Mouse (Mus musculus) hindbrain, embryonic 14.5 days (tissue): ENCODE measurements around the gene Plpp7. TPM values are rescaled to one million over a fixed set of nuclear protein-coding genes. Genes with fewer than 3 reads are reported as not detected.

Source experiments
- ATAC-seq: fragments of 200-750 bp; cut with Nextera tagmentation; 2 replicates; pipeline ENCODE4 v1.8.0; 2017; ENCODE audit warnings: moderate number of reproducible peaks, mild to moderate bottlenecking, moderate TSS enrichment, moderate library complexity; ENCODE audit not compliant: low FRiP score
- DNase-seq: peaks from one replicate; pipeline ENCODE4 v3.0.0-alpha.2; 2015; ENCODE audit warnings: low spot score
- H3K27ac ChIP-seq: fragments of 300-500 bp; sonication (generic); 2 replicates; pipeline ENCODE4 v1.5.1; 2014; ENCODE audit warnings: mild to moderate bottlenecking, moderate library complexity
- H3K27me3 ChIP-seq: fragments of 300-500 bp; sonication (generic); 2 replicates; pipeline ENCODE4 v1.6.1; 2014; ENCODE audit warnings: mild to moderate bottlenecking, low read length, mixed read lengths; ENCODE audit not compliant: control insufficient read depth, insufficient read depth
- H3K36me3 ChIP-seq: fragments of 300-500 bp; sonication (generic); replicated peaks from 2 replicates; pipeline ENCODE4 v1.6.1; 2014; ENCODE audit not compliant: control insufficient read depth, insufficient read depth
- H3K4me1 ChIP-seq: fragments of 300-500 bp; sonication (generic); replicated peaks from 2 replicates; pipeline ENCODE4 v1.6.1; 2014; ENCODE audit warnings: antibody characterized with exemption, low read length, mixed read lengths; ENCODE audit not compliant: control insufficient read depth, insufficient read depth
- H3K4me2 ChIP-seq: fragments of 300-500 bp; sonication (generic); replicated peaks from 2 replicates; pipeline ENCODE4 v1.6.1; 2014; ENCODE audit warnings: mild to moderate bottlenecking, moderate library complexity
- H3K4me3 ChIP-seq: fragments of 300-500 bp; sonication (generic); replicated peaks from 2 replicates; pipeline ENCODE4 v1.5.1; 2014; ENCODE audit warnings: mild to moderate bottlenecking, low read length
- H3K9ac ChIP-seq: fragments of 300-500 bp; sonication (generic); 2 replicates; pipeline ENCODE4 v1.6.1; 2014
- H3K9me3 ChIP-seq: fragments of 300-500 bp; sonication (generic); 2 replicates; pipeline ENCODE4 v1.6.1; 2016; ENCODE audit warnings: low read length; ENCODE audit not compliant: control insufficient read depth
- WGBS: fragments of 180-500 bp; shearing (Covaris S2); extraction: QIAGEN DNeasy Blood & Tissue Kit; methylation state at CpG from one replicate; pipeline ENCODE4 v1.1.7; 2014; 5-methylcytosine and 5-hydroxymethylcytosine counted together
- polyA plus RNA-seq: library from polyadenylated mRNA; unstranded; fragments of >200 nt; fragmentation: Nextera tagmentation; extraction: Ambion mirVana; gene quantifications from 2 replicates; pipeline ENCODE4 v1.2.1, GENCODE M21; 2014

The Plpp7 gene
- polyA plus RNA-seq, 1 experiment from 2014 or later, result 22.4 TPM

DNA sequence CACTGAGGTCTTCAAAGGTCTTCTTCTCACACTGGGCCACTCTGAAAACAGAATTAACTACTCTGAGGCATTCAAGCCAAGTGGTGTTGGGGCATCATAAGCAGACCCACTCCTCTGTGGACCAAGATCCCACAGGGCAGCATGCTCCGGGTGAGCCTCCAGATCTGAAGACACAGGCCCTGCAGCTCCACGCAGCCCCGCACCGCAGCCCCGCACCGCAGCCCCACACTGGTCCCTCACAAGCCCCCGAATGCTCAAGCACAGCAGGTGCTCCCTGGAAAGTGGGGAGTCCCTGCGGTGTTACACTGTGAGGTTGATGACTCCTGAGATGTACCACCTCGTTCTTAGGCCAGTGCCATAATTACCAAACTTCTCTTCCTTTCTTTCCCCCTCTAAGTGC is 37.1 kb upstream of the Plpp7 start:
- WGBS, result 75% methylated on average over 9 of the region's 9 CpGs
- ATAC-seq (no peak), DNase-seq (no peak)
- H3K9ac ChIP-seq, result no peak overlapping the region
- no peaks in the 10 kb centered on the region for H3K36me3 ChIP-seq
- H3K4me3 ChIP-seq, result no peak overlapping the region
- no peaks in the 10 kb centered on the region for H3K4me1 ChIP-seq
- no peak overlapping the region for H3K4me2 ChIP-seq
- no peak overlapping the region for H3K27ac ChIP-seq
- H3K9me3 ChIP-seq, result no peaks in the 10 kb centered on the region
- no peaks in the 10 kb centered on the region for H3K27me3 ChIP-seq

DNA sequence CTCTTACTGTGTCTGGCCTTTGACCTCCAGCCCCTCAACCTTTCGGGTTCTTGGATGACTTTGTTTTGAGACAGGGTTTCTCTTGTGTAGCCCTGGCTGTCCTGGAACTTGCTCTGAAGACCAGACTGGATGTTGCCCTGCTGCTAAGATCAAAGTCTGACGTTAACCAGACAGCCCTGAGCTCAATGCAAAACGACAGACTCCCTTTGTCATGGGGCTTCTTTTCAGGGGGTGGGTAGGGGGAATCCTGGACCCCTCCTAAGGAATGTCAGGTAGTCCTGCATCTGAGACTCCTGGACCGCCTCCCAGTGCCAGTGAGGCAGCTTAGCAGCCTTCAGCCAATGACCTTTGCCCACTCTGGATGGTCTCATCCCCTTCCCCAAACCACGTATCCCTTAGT is 36.6 kb upstream of the Plpp7 start:
- DNase-seq, result no peak
- no peak overlapping the region for H3K4me2 ChIP-seq
- no peaks in the 10 kb centered on the region for H3K9me3 ChIP-seq
- H3K36me3 ChIP-seq, result no peaks in the 10 kb centered on the region
- no peak overlapping the region for H3K27ac ChIP-seq
- no peak for ATAC-seq
- H3K4me1 ChIP-seq, result no peaks in the 10 kb centered on the region
- no peaks in the 10 kb centered on the region for H3K27me3 ChIP-seq
- no peak overlapping the region for H3K9ac ChIP-seq
- no peak overlapping the region for H3K4me3 ChIP-seq
- 41% methylated on average over 5 of the region's 5 CpGs for WGBS

DNA sequence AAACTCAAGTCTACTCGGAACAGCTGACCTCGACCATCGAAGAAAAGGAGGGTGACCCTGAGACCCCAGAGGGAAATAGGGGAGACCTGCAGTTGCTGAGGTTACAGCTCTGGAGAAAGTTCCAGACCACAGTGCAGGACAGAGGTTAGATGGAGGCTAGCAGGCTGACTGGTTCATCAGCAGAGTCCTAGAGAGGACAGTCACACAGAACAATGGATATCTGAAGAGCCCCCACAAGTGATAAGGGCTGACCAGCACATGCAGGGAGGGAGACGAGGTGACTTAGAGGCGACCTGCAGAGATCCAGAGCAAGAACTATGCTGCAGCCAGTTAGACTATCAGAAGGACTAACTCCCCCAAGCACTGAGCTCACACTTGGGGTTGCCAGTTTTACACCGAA is 35.7 kb upstream of the Plpp7 start:
- Histone ChIP-seq H3K9me3 (no peaks in the 10 kb centered on the region), H3K4me1 (no peaks in the 10 kb centered on the region), H3K36me3 (no peaks in the 10 kb centered on the region), H3K27ac (no peak overlapping the region), H3K4me3 (no peak overlapping the region), H3K4me2 (no peak overlapping the region), H3K27me3 (no peaks in the 10 kb centered on the region), H3K9ac (no peak overlapping the region)
- DNase-seq (no peak), ATAC-seq (no peak)
- 77% methylated on average over 6 of the region's 6 CpGs for WGBS

DNA sequence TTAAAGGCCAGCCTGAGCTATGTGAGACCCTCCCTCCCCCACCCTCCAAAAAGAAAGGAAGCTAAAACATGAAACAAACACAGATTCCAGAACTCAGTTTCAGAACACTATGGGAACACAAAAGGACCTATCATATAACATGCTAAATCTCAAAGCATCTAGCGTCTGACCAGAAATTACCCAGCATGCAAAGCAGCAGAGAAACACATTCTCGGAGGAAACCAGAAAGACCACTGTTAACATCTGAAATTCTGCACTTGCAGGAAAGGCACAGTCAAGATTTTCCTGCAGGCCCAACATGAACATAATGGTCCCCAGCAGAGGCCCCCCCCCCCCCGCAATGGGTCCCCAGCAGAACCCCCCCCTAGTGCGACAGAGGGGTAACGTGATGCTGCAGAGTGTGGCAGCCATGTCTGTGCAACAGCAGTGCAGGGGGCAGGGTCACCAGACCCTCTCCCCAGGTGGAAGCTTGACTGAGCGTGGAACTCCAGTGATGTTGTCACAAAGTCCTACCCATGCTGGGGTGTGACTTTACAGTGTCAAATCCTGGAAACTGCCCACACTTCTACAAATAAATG is 35.0 kb upstream of the Plpp7 start:
- WGBS, result 68% methylated on average over 6 of the region's 6 CpGs

DNA sequence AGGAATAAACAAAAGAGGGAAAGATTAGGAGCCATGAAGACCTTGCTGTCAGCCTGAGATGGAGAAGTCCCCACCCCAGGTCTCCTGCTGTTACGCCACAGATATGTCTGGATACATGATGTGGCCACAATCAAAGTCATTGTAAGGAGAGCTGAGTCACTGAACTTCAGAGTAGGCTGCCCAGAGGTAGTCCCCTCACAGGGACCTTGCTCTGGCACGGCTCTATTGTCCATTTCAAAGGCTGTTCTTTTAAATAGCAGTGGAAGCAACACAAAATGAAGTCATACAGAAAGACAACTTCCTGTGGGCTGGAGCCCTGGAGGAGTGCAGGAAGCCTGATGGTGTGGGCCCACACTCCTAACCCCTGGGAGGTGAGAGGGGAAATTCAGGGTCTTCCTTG is 34.1 kb upstream of the Plpp7 start:
- 64% methylated on average over 2 of the region's 2 CpGs for WGBS
- no peaks in the 10 kb centered on the region for H3K9me3 ChIP-seq
- H3K4me1 ChIP-seq, result no peaks in the 10 kb centered on the region
- no peak overlapping the region for H3K27ac ChIP-seq
- no peak overlapping the region for H3K9ac ChIP-seq
- H3K4me3 ChIP-seq, result no peak overlapping the region
- H3K36me3 ChIP-seq, result no peaks in the 10 kb centered on the region
- ATAC-seq (no peak), DNase-seq (no peak)
- H3K27me3 ChIP-seq, result no peaks in the 10 kb centered on the region
- no peak overlapping the region for H3K4me2 ChIP-seq

More for the DNA sequence above, 35.0 kb upstream of the Plpp7 start:
- DNase-seq (no peak), ATAC-seq (no peak)
- no peak overlapping the region for H3K9ac ChIP-seq
- no peaks in the 10 kb centered on the region for H3K27me3 ChIP-seq
- H3K9me3 ChIP-seq, result no peaks in the 10 kb centered on the region
- no peak overlapping the region for H3K27ac ChIP-seq
- H3K4me1 ChIP-seq, result no peaks in the 10 kb centered on the region
- no peak overlapping the region for H3K4me2 ChIP-seq
- H3K4me3 ChIP-seq, result no peak overlapping the region
- no peaks in the 10 kb centered on the region for H3K36me3 ChIP-seq

DNA sequence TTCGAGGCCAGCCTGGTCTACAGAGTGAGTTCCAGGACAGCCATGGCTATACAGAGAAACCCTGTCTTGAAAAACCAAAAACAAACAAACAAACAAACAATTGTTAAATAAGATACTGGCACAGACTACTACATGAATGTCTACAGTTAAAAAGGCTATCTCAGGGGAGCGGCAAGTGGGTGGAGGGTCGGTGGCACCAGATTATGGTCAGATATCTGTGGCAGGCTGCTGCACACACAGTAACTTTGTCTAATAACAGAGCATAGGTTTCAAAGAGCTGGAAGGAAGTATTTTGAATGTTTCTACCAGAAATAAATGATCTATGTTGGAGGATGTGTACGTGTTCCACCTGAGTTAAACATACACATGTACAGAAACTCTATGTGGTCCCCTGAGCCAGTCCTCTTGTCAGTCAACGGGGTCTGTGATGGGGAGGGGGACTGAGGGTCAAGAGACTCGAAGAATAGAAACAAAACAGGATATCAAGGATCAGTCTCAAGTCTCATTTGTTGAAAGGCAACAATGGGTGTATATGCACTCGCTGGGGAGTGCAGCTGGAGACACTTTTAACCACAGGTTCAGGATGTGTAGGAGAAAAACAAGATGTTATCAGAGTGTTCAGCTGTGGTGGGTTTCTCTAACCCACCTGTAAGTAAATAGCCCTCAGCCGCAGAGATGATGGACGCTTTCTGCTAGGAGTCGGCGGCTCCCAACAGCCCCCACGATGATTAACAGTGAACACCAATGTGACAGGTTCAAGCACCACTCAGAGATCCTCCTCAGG is 33.4 kb upstream of the Plpp7 start:
- Histone ChIP-seq H3K4me3 (no peak overlapping the region), H3K9me3 (no peaks in the 10 kb centered on the region), H3K27ac (no peak overlapping the region), H3K27me3 (no peaks in the 10 kb centered on the region), H3K36me3 (no peaks in the 10 kb centered on the region), H3K9ac (no peak overlapping the region), H3K4me1 (no peaks in the 10 kb centered on the region), H3K4me2 (no peak overlapping the region)
- ATAC-seq (no peak), DNase-seq (no peak)
- WGBS, result 81% methylated on average over 12 of the region's 12 CpGs

DNA sequence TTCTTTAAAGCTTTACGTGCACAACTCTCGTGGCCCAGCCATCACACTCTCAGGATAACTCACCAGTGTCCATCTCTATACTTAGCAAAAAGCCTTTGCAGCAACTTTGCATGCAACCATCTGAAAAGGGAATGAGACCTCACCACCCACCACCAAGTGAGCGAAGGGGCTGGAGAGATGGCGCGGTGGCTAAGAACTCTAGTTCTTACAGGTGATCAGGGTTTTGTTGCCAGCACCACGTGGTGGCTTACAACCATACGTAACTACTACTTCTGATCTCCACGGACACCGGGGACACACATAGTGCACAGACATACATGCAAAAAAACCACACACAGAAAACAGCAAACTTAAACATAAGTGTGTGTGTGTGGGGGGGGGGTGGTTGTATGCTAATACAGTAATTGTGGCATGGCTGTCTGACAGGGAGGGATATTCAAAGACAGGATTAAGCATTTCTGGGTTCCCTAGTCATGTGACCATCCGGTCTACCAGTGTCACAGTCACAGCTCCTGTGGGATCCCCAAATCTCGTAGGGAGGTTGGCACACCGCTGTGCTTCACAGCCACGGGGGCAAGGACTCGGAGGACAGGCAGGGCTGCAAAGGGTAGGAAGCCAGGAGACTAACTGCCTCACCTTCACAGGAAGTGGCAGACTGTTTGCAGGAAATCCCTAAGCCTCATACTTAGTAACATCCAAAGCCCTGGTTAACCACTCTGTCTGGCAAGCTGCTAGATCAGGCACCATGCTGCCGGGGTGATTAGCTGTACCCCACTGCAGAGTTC is 32.5 kb upstream of the Plpp7 start:
- H3K27ac ChIP-seq, result no peak overlapping the region
- H3K9me3 ChIP-seq, result no peaks in the 10 kb centered on the region
- H3K9ac ChIP-seq, result no peak overlapping the region
- no peak overlapping the region for H3K4me3 ChIP-seq
- H3K27me3 ChIP-seq, result no peaks in the 10 kb centered on the region
- H3K36me3 ChIP-seq, result no peaks in the 10 kb centered on the region
- DNase-seq (no peak), ATAC-seq (no peak)
- H3K4me2 ChIP-seq, result no peak overlapping the region
- no peaks in the 10 kb centered on the region for H3K4me1 ChIP-seq
- WGBS, result 88% methylated on average over 15 of the region's 15 CpGs

DNA sequence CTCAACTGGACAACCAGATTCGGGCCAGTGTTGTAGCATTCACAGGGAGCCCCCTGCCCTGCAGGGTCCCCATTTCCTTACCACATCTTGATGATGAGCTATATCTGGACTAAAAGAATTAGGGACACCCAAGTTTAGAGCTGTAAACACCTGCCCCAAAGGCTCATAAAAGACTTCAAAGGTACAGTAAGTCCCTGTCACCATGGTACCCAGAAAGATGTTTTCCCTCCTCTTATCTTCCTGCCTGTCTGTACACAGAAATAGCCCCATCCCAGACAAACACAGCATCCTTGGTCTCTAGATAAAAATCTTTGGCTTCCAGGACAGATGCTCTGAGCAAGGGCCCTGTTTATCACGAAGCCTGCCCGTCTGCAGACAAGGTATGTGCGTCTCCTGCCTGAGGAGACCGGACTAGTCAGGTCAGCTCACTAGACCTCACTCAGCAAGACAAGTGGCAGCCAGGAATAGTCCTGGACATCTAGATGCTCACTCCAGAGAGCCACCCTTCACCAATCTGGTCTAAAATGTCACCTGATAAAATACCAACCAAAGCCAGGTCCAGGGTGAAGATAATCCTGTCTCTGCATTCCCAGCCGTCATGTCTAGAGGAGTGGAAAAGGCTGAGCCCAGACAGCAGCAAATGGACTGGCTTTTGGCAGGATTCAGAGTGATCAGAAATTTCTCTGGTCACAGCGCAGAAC is 31.7 kb upstream of the Plpp7 start:
- Histone ChIP-seq H3K36me3 (no peaks in the 10 kb centered on the region), H3K27ac (no peak overlapping the region), H3K4me1 (no peaks in the 10 kb centered on the region), H3K9ac (no peak overlapping the region), H3K4me2 (no peak overlapping the region), H3K27me3 (no peaks in the 10 kb centered on the region), H3K9me3 (no peaks in the 10 kb centered on the region), H3K4me3 (no peak overlapping the region)
- ATAC-seq (no peak), DNase-seq (no peak)
- 86% methylated on average over 7 of the region's 7 CpGs for WGBS

DNA sequence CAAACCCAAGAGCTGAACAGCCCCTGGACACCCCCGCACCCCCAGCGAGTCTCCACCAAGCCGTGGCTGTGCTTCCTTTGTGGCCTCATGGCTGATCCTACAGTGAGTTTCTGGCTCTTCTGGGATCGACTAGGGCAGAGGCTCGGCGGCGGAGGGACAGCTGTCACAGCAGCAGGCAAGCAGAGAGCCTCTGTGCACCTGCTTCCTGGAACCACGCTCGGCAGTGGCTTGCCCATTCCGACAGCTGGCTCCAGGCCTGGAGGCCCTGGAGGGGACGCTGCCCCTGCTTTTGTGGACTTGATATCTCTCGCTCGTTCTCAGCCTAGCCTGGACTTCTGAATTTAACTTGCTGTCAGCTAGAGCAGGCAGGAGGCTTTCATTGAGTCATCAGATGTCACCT is 30.4 kb upstream of the Plpp7 start:
- no peak overlapping the region for H3K4me3 ChIP-seq
- DNase-seq, result no peak
- no peak for ATAC-seq
- no peak overlapping the region for H3K27ac ChIP-seq
- 47% methylated on average over 13 of the region's 13 CpGs for WGBS
- H3K9me3 ChIP-seq, result no peaks in the 10 kb centered on the region
- H3K36me3 ChIP-seq, result no peaks in the 10 kb centered on the region
- H3K4me1 ChIP-seq, result no peaks in the 10 kb centered on the region
- no peak overlapping the region for H3K4me2 ChIP-seq
- H3K9ac ChIP-seq, result no peak overlapping the region
- no peaks in the 10 kb centered on the region for H3K27me3 ChIP-seq
